ENCODE assay signal across 8 mouse cellular contexts in the genomic region with DNA sequence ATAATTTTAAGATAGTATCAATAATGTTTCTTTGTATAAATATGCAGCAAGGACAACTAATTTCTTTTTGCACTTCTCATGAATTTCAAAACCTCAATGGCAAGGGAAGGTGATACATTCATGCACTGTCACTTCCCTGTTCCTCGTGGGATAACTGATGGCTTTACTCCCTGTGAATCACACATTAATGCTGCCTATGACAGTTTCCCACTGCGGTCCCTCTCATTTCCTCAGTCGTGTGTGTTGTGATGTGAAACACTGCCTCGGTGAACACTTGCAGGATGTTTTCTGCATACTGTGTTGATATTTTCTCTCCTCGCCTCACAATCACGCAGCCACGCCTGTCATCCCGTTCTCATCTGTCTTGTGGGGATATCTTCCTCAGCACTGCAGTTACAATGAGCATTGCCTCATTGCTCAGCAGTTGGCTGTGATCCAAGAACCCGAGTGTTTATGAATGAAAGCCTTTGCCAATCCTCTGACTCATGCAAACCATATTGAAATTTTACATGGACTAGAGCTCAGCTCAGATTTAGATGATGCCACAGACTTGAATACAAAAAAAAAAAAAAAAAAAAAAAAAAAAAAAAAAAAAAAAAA.
DNase-seq lines count a peak whose midpoint lies in the region; ATAC-seq and TF ChIP-seq lines count a peak whose summit lies in the region.

No protein-coding gene starts in this region.

- H3K36me3 ChIP-seq in forebrain, embryonic 15.5 days, result no peaks in the 10 kb centered on the region
- no peaks in the 10 kb centered on the region for H3K36me3 ChIP-seq in midbrain, embryonic 15.5 days (replicated peaks)

- H3K4me3 ChIP-seq in forebrain, embryonic 15.5 days, result no peak overlapping the region
- peak overlapping the region; percentile 23; the same call in 1 of the 2 replicates for H3K4me3 ChIP-seq in layer of hippocampus, adult 2 months
- peak overlapping the region; percentile 11; the same call in 1 of the 2 replicates for H3K4me3 ChIP-seq in midbrain, embryonic 15.5 days

- no peak overlapping the region for H3K27ac ChIP-seq in forebrain, embryonic 15.5 days (replicated peaks)
- H3K27ac ChIP-seq in layer of hippocampus, adult 2 months, result no peak overlapping the region
- H3K27ac ChIP-seq in midbrain, embryonic 15.5 days, result no peak overlapping the region

- peak; percentile 3 for DNase-seq in gastrocnemius, postnatal 14 days
- DNase-seq in gastrocnemius, adult 8-10 months (ENCODE audit: low spot score in 2 of 2), result no peak
- peak; percentile 63 for DNase-seq in NIH3T3 (ENCODE audit: low read depth)
- DNase-seq in layer of hippocampus, adult 2 months (ENCODE audit: low spot score in 2 of 2), result peak; percentile 83 to 86
- no peak for DNase-seq in spleen, adult 18-20 months
- DNase-seq in thymus, postnatal 0 days (ENCODE audit: low spot score), result no peak

- H3K4me1 ChIP-seq in forebrain, embryonic 15.5 days, result no peaks in the 10 kb centered on the region
- peaks cover 7% of the 10 kb centered on the region; the same call in 1 of the 2 replicates for H3K4me1 ChIP-seq in midbrain, embryonic 15.5 days

- peak overlapping the region; percentile 7; the same call in 1 of the 2 replicates for H3K4me2 ChIP-seq in forebrain, embryonic 15.5 days (replicated peaks)
- peak overlapping the region; percentile 36 for H3K4me2 ChIP-seq in midbrain, embryonic 15.5 days

- peak; percentile 92 for ATAC-seq in forebrain, embryonic 15.5 days (replicated peaks)
- peak; percentile 93 for ATAC-seq in midbrain, embryonic 15.5 days (replicated peaks)

- peaks cover 2% of the 10 kb centered on the region; the same call in 1 of the 2 replicates for H3K27me3 ChIP-seq in forebrain, embryonic 15.5 days
- no peaks in the 10 kb centered on the region for H3K27me3 ChIP-seq in midbrain, embryonic 15.5 days (replicated peaks)

- no peaks in the 10 kb centered on the region for H3K9me3 ChIP-seq in forebrain, embryonic 15.5 days
- H3K9me3 ChIP-seq in midbrain, embryonic 15.5 days, result no peaks in the 10 kb centered on the region

- no peak for TF ChIP-seq CTCF in layer of hippocampus, adult 2 months (conservative IDR thresholded peaks at IDR 0.05)

- H3K9ac ChIP-seq in forebrain, embryonic 15.5 days (replicated peaks), result no peak overlapping the region
- no peak overlapping the region for H3K9ac ChIP-seq in midbrain, embryonic 15.5 days

- WGBS in forebrain, embryonic 15.5 days, result 43% methylated on average over 9 of the region's 9 CpGs
- 29% methylated on average over 9 of the region's 9 CpGs for WGBS in midbrain, embryonic 15.5 days

- intact Hi-C loops in gastrocnemius, postnatal 14 days (cut with DNase I; ENCODE audit: low total_unique reads), result no loop called here

Comparison
In these comparisons a context has a peak if more than half of its experiments do, and no peak if none do; other contexts are left out.
1. DNase-seq: peak in gastrocnemius, postnatal 14 days (single experiment), NIH3T3 (single experiment) and layer of hippocampus, adult 2 months (2 of 2); none in gastrocnemius, adult 8-10 months (0 of 2), spleen, adult 18-20 months (0 of 2) and thymus, postnatal 0 days (single experiment).